Mouse (Mus musculus) testis, adult 2 months (tissue): ENCODE measurements around the gene Rgs10. TPM values are rescaled to one million over a fixed set of nuclear protein-coding genes. Genes with fewer than 3 reads are reported as not detected.

Experiments
- H3K27ac ChIP-seq: fragments of 200-500 bp; 2 replicates; pipeline ENCODE4 v1.5.1; 2012; ENCODE audit warnings: low read depth, low read length; ENCODE audit not compliant: control insufficient read depth, insufficient read depth
- H3K27me3 ChIP-seq: fragments of 200-500 bp; 2 replicates; pipeline ENCODE4 v1.6.1; 2012; ENCODE audit warnings: mild to moderate bottlenecking, low read length, moderate library complexity; ENCODE audit not compliant: control insufficient read depth, insufficient read depth
- H3K36me3 ChIP-seq: fragments of 200-500 bp; 2 replicates; pipeline ENCODE4 v1.6.1; 2012; ENCODE audit warnings: mild to moderate bottlenecking, low read length; ENCODE audit not compliant: control insufficient read depth, insufficient read depth
- H3K4me1 ChIP-seq: fragments of 200-500 bp; 2 replicates; pipeline ENCODE4 v1.6.1; 2012; ENCODE audit warnings: low read length; ENCODE audit not compliant: control insufficient read depth, insufficient read depth
- H3K4me3 ChIP-seq: fragments of 200-500 bp; 2 replicates; pipeline ENCODE4 v1.5.1; 2012; ENCODE audit warnings: low read depth, mild to moderate bottlenecking, low read length, moderate library complexity, mixed read lengths; ENCODE audit not compliant: control insufficient read depth
- CTCF ChIP-seq: fragments of 200-500 bp; IDR thresholded peaks from 2 replicates; pipeline ENCODE4 v1.5.1; 2012; ENCODE audit warnings: low read depth, mild to moderate bottlenecking, inconsistent platforms, low read length, moderate library complexity; ENCODE audit not compliant: control insufficient read depth, insufficient read depth, insufficient replicate concordance
- POLR2A ChIP-seq: fragments of 200-500 bp; IDR thresholded peaks from 2 replicates; pipeline ENCODE4 v1.6.1; 2012; ENCODE audit warnings: low read depth, mild to moderate bottlenecking, inconsistent platforms, low read length, moderate library complexity; ENCODE audit not compliant: control insufficient read depth
- polyA plus RNA-seq: library from polyadenylated mRNA; depleted of rRNA; stranded (reverse); fragments of >200 nt; gene quantifications from 2 replicates; pipeline ENCODE4 v1.2.3, GENCODE M21; 2012

The Rgs10 gene
- polyA plus RNA-seq, 1 experiment = 50.4 TPM

GRCm38 (mm10) chr7:128359741-128360140 lies 58.8 kb downstream of the Rgs10 start:
- H3K4me1 ChIP-seq = no peaks in the 10 kb centered on the region
- H3K4me3 ChIP-seq = no peak overlapping the region
- H3K36me3 ChIP-seq = no peaks in the 10 kb centered on the region
- H3K27me3 ChIP-seq = no peaks in the 10 kb centered on the region
- H3K27ac ChIP-seq = no peak overlapping the region
- TF ChIP-seq CTCF (no peak), POLR2A (no peak)

GRCm38 (mm10) chr7:128359164-128359563 lies 59.4 kb downstream of the Rgs10 start:
- Histone ChIP-seq H3K4me1 (no peaks in the 10 kb centered on the region), H3K27me3 (no peaks in the 10 kb centered on the region), H3K36me3 (no peaks in the 10 kb centered on the region), H3K4me3 (no peak overlapping the region), H3K27ac (no peak overlapping the region)
- TF ChIP-seq POLR2A (no peak), CTCF (no peak)

- H3K4me1 ChIP-seq = no peaks in the 10 kb centered on the region
- no peaks in the 10 kb centered on the region for H3K36me3 ChIP-seq
- no peak overlapping the region for H3K4me3 ChIP-seq
- no peak for TF ChIP-seq POLR2A
- no peak for TF ChIP-seq CTCF
- H3K27ac ChIP-seq = no peak overlapping the region
- H3K27me3 ChIP-seq = no peaks in the 10 kb centered on the region
These were observed 59.8 kb downstream of the Rgs10 start for GRCm38 (mm10) chr7:128358741-128359140.

- Histone ChIP-seq H3K36me3 (no peaks in the 10 kb centered on the region), H3K4me1 (no peaks in the 10 kb centered on the region), H3K27ac (no peak overlapping the region), H3K4me3 (no peak overlapping the region), H3K27me3 (no peaks in the 10 kb centered on the region)
- TF ChIP-seq POLR2A (no peak), CTCF (no peak)
These were observed 61.4 kb downstream of the Rgs10 start for GRCm38 (mm10) chr7:128356868-128357755.

- no peak for TF ChIP-seq POLR2A
- TF ChIP-seq CTCF = no peak
- Histone ChIP-seq H3K36me3 (no peaks in the 10 kb centered on the region), H3K27me3 (no peaks in the 10 kb centered on the region), H3K4me1 (no peaks in the 10 kb centered on the region), H3K4me3 (no peak overlapping the region), H3K27ac (no peak overlapping the region)
These were observed 63.1 kb downstream of the Rgs10 start for GRCm38 (mm10) chr7:128355463-128355862.

- TF ChIP-seq POLR2A = no peak
- no peak for TF ChIP-seq CTCF
These were observed 65.8 kb downstream of the Rgs10 start for GRCm38 (mm10) chr7:128352721-128353120.

GRCm38 (mm10) chr7:128351176-128351575 lies 67.4 kb downstream of the Rgs10 start:
- Histone ChIP-seq H3K4me3 (no peak overlapping the region), H3K27me3 (no peaks in the 10 kb centered on the region), H3K27ac (no peak overlapping the region), H3K4me1 (no peaks in the 10 kb centered on the region), H3K36me3 (no peaks in the 10 kb centered on the region)
- TF ChIP-seq POLR2A (no peak), CTCF (no peak)

More at GRCm38 (mm10) chr7:128352721-128353120, 65.8 kb downstream of the Rgs10 start:
- no peaks in the 10 kb centered on the region for H3K36me3 ChIP-seq
- H3K27me3 ChIP-seq = no peaks in the 10 kb centered on the region
- H3K4me3 ChIP-seq = no peak overlapping the region
- H3K4me1 ChIP-seq = no peaks in the 10 kb centered on the region
- no peak overlapping the region for H3K27ac ChIP-seq

GRCm38 (mm10) chr7:128350316-128350715 lies 68.2 kb downstream of the Rgs10 start:
- no peaks in the 10 kb centered on the region for H3K27me3 ChIP-seq
- no peaks in the 10 kb centered on the region for H3K4me1 ChIP-seq
- H3K4me3 ChIP-seq = no peak overlapping the region
- H3K27ac ChIP-seq = no peak overlapping the region
- TF ChIP-seq POLR2A (no peak), CTCF (no peak)
- no peaks in the 10 kb centered on the region for H3K36me3 ChIP-seq
